Mouse (Mus musculus) c-Kit-negative CD71-positive TER-119-positive erythroid progenitor cells, embryonic 14.5 days (primary cell): ENCODE data around the gene Cnot6.
A peak's percentile ranks its signal among the peaks of the same experiment; 100 is the strongest.

Experiments
- DNase-seq: peaks from one replicate; pipeline ENCODE4 v3.0.0-alpha.2; 2013; ENCODE audit warnings: low read depth, low spot score

The Cnot6 gene

DNA sequence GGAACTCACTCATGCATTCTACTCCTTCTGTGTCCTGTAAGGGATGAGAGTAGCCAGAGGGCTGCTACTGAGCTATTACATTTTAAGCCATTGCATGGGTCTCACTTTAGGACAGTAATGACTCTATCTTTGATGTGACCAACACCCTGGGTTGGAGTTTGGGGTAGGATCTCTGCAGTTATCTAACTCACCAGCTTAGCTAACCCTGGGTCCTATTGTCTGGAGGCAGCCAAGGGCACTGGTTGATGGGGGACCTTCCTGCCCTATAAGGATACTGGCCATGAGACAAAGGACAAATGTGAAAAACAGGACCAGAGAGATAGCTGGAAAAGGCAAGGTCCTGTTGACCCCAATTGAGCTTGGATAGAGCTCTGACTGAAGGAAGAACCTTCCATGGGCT, 57.0 kb downstream of the Cnot6 start:
- DNase-seq: no peak

DNA sequence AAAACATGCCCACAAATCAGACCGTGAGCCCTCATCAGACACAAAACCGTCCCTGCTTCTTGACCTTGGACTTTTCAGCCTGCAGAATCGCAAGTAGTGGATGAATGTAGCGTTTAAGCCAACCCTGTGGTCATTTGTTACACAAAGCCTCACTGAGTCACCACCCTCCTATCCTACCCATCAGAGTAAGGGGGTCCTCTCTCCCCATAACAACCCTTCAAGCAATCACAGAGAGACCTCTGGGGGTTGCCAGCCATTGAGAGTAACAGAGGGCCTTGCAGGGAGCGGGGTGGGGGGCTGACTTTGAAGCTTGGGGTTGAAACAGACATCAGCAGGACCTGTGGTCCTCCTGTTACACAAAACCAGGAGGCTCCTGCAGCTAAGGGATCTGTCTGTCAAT, 57.9 kb downstream of the Cnot6 start:
- DNase-seq: no peak

DNA sequence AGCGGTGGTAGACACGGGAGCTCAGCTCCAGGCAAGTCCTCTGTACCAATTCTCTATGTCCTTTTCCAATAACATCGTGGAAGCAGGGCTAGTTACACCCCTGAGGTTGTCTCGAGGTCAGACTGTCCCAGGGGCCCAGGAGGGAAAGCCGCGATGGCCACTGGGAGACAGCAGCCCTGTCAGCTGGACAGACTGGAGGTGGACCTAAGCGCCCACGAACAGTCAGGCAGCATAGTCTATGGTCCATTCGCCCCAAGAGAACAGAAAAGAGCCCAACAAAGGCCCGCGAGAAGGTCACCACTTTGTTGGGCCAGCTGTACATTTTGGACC, 59.5 kb downstream of the Cnot6 start:
- no peak for DNase-seq

DNA sequence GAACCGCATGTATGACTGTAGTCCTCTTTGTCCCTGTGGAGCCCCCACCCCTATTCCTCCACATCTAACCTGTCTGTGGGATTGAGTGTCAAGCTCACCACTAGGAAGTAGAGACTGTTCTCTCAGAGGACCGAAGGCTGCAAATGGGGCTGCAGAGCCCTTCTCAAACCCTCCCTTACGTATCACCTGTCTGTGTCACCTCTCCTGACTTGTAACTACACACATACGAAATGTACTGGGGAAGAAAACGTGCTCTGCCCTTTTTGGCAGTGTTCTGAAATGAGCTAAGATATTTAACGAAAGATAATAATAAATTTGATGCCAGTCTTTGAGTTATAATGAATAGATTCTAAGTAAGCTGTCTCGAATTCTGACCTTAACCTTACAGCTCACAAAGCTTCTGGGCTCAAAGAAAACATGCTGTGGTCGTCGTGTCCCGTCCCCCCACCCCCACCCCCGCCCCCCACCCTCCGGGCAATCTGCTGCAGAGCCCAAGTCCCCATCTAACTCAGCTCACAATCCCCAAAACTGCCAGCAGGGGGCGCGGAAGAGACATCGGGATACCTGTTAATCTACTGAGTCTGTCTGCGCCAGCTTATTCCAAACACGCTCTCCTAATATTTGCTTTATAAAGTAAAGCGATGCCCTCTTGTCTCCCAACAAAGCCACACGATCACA, 60.0 kb downstream of the Cnot6 start:
- peak; percentile 68 for DNase-seq

DNA sequence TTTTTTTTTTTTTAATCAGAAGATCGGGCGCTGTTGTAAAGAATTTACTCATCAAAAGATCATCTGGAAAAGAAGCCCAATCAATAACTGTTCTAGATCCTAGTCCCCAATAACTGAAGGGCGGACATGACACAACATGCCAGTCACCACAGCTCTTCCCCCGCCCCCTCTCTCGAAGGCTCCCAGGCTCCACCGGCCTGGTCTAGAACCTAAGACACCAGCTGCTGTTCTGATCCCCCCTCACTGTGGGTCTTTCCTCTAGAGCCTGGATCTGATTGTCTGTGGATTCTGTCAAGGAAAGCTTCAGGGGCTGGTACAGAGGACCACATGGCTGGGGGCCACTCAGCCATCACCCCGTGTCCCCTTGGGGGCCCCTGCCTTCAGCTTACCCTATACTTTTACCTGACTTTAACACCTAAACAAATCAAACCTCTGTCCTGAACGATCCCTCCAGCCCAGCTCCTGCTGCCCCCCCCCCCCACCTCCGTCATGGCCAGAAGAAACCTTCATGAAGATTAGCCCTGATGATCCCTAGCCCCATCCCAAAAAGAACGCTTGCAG, 60.7 kb downstream of the Cnot6 start:
- no peak for DNase-seq

DNA sequence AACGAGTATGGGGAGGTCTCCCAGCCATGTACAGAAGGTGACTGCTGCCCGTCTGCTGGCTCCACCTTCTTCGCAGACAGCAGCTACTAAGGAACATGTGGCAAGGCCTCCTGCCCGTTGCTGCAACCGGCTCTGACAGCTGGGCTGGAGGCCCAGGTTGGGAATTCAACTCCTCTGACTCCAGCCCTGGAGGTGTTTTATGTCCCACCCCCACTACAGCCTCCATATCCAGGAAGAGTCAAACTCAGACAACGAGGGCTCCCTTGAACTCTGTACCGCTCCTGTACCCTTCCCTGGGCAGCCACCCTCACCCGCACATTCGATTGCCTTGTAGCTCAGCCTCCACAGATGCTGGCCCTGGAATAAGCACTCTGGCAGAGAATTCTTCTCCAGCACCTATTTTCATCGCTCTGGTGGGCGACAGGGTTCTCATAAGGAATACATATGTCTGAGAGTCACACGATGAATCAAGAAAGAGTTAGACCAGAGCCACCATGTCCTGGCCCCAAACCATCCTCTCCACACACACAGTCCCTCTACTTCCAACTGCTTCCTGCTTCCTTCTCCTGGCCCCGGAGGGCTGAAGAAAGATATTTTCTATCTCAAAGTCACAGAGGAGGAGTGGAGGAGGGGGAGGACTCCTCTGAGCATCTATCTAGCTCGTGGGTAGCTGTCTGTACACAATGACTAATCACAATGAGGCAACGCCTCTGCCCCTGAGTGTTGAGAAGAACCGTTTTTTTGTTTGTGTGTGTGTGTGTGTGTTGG, 61.3 kb downstream of the Cnot6 start:
- DNase-seq: no peak

DNA sequence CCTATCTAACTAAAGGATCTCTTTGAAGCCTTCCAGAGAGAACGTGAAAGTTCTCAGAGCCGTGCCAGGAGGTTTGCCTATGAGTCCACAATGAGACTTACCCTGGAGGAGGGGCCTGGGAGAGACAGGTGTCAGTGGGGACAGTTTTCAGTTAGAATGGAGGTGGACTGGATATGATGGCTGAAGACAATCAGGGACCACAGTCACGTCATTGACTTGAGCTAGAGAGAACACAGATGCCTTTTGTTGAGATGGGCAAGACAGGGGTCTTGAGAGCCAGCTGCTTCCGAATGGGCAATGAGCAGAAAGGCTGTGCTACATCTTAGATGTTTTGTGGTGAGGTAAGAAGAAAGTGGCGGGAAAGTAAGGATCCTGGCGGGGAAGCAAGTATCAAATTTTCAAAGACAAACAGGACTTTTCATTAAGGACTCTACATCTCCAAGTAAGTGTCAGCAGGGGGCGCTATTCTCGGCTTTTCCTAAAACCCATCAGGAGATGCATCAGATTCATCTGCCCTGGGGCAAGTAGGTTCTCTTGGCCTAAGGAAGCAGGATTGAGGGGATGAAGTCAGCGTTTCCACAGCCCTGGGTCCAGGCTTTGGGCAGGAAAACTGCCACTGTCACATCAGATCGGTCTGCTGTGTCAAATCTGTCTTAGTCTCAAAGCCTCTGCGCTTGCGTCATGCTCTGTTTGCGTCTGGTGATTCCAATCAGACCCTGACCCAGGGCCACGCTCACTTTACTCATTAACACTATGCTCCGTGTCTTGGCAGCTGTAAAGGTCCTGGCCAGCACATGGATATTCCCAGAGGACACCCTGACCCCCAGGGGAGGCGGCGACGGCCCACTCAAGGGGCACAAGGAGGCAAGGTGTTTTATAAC, 62.2 kb downstream of the Cnot6 start:
- DNase-seq: peak; percentile 59

DNA sequence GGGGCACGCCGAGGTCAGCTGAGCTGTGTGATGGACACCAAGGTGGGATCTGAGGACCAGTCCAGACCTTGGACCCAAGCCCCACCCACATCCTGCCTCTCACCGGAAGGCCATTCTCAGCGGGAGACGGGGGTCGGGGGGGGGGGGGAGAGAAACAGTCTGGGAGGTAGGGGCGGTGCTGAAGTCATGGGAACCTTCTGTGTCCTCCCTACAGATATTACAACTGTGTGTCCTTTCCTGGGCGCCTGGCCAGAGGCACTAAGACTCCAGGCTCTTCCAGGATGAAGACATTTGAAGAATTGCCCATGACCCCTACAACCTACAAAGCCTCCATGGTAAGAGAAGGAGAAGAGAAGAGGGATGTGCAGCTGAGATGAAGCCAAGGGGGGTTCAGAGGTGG, 66.8 kb downstream of the Cnot6 start:
- no peak for DNase-seq

DNA sequence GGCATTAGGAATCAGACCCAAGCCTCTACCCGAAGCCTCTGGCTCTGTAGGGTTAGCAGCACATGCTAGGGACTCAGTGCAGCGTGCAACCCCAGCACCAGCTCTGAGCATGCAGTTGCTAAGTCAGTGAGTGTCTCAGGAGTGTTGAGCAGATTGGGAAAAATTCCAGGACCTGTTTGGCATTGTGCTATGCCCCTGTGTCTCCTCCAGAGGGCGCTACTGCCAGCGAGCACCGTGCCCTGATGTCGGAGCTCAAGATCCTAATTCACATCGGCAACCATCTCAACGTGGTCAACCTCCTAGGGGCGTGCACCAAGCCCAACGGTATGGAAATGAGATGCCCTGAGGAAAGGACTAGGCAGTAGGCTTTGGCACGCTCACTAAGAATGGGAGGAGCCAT, 76.1 kb downstream of the Cnot6 start:
- DNase-seq: no peak

DNA sequence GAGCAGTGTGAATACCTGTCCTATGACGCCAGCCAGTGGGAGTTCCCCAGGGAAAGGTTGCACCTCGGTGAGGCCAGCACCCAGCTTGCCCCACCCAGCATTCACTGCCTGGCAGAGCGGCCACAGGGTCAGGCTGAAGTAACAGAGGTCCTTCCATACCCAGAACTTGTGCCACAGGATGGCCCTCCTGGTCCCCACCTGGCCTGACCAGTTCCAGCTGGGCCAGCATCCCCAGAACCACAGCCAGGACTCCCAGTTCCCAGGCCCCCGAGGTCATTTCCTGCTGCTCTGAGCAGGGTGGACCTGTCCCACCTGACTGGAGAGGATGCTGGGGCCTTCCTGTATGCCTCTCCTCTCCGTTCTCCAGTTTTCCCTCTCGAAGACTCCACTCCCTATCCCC, 76.9 kb downstream of the Cnot6 start:
- no peak for DNase-seq

DNA sequence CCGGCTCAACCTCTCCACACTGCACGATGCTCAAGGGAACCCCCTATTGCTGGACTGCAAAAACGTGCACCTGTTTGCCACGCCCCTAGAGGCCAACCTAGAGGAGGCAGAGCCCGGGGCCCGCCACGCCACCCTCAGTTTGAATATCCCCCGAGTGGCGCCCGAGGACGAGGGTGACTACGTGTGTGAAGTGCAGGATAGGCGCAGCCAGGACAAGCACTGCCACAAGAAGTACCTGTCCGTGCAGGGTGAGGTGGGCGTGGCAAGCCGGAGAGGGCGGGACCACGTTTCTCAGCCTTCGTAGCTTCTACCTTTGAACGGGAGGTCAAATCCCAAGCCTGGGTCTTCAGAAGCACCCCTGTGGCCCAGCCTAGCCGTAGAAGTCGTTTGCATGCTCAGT, 78.4 kb downstream of the Cnot6 start:
- DNase-seq: no peak

DNA sequence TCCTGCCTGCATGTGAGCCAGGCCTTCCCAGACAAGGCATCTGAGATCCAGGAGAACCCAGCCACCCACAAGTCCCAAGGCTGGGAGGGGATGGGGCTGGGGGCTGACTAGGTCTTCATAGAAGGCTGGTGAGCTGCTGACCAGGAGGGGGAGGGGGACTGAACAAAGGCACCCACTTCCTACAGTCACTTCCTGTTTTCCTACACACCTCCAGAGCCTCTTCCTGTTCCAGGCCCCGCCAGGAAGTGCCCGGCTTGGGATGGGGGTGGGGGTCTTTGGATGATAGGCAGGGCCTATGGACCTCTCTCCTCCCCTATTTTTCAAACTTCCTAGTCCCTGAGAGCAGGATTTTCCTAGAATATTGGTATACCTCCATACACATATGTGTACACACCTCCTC, 80.3 kb downstream of the Cnot6 start:
- DNase-seq: no peak

DNA sequence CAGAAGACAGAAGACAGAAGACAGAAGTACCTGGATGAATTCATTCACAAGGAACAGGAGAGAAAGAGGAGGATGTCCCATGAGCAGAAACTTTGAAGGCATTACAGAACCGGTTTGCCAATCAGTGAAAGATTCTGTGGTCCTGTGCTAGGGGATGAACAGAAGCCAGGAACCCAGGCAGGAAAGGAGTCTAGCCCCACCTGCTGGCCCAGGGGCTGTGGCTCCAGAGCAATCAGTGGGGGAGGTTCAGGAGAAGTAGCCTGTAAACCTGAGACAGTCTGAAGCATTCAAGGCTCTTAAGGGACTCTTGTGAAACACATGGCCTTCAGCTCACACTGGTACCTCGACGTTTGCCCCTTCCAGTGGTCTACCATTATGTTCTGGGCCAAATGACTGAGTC, 81.4 kb downstream of the Cnot6 start:
- no peak for DNase-seq

DNA sequence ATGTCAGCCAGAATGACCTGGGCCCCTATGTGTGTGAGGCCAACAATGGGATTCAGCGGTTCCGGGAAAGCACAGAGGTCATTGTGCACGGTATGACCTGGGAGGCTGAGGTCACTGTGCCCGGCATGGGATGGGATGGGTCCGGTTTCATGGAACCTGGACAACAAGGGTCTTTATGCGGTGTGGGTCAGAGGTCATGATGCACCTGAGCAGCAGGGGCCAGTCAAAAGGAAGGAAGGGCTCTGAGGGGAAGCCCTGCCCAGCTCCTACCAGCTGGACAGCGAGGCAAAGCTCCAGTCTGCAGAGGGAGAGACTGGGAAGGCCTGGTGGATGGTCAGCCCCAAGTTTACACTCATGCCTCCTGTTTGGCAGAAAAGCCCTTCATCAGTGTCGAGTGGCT, 85.8 kb downstream of the Cnot6 start:
- DNase-seq: no peak

DNA sequence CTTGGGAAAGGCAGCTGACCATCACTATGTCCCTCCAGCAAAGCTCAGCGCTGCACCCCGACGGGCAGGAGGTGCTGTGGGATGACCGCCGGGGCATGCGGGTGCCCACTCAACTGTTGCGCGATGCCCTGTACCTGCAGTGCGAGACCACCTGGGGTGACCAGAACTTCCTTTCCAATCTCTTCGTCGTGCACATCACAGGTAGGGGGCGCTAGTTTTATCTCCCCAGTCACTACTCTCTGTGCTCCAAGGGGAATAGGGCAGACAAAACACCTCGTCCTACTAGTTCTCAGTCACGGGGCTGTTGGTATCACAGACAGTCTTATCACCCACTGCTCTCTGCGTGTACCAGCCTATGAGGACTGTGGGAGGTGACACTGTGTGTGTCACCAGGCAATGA, 86.7 kb downstream of the Cnot6 start:
- DNase-seq: no peak

DNA sequence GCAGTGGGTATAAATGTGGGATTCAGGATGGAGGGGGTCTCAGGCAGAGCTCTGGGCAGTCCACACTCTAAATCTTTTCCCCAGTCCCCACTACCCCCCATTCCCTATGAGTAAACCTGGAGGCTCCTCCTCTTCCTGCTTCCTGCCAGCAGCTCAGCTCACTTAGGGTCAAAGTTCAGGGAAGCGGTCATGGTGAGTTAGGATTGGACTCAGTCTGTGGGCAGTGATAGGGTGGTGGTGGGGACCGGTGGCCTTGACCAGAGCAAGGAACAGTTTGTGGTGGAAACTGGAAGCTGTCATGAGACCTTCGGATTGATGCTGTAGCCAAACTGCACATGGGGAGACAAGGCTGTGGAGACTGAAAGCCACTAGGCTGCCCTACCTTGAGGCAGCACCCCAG, 88.4 kb downstream of the Cnot6 start:
- no peak for DNase-seq

DNA sequence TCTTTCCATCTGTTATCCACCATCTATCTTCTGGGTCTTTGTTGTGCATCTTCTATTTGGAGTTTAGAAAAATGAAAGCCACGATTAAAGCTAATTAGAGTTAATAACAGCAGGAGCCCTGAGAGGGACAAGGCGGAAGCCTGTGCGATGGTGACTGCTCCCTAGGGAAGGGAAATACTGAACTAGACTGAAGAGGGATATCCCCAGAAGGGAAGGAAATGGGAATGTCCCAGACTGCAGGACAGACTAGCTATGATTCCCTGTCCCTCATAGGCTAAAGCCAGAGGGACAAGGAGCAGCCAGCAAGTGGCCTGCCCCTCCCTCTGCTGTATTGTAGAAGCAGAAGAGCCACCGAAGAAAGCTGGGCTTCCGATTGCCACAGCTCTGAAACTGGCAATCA, 90.6 kb downstream of the Cnot6 start:
- no peak for DNase-seq
